Mouse (Mus musculus) limb, embryonic 12.5 days (tissue): ENCODE measurements around the gene Dpf3. TPM values are rescaled to one million over a fixed set of nuclear protein-coding genes. Genes with fewer than 3 reads are reported as not detected.

ENCODE experiments used
- ATAC-seq: fragments of 200-750 bp; cut with Nextera tagmentation; 2 replicates; pipeline ENCODE4 v1.8.0; 2017; ENCODE audit warnings: low read depth, moderate TSS enrichment; ENCODE audit not compliant: insufficient number of reproducible peaks, insufficient read depth, low FRiP score, low TSS enrichment
- H3K27ac ChIP-seq: fragments of 300-500 bp; sonication (generic); 2 replicates; pipeline ENCODE4 v1.5.1; 2016; ENCODE audit warnings: mild to moderate bottlenecking, moderate library complexity
- H3K27me3 ChIP-seq: fragments of 300-500 bp; sonication (generic); 2 replicates; pipeline ENCODE4 v1.6.1; 2016; ENCODE audit warnings: mild to moderate bottlenecking, moderate library complexity
- H3K36me3 ChIP-seq: fragments of 300-500 bp; sonication (generic); 2 replicates; pipeline ENCODE4 v1.6.1; 2016; ENCODE audit warnings: mild to moderate bottlenecking, moderate library complexity
- H3K4me1 ChIP-seq: fragments of 300-500 bp; sonication (generic); replicated peaks from 2 replicates; pipeline ENCODE4 v1.6.1; 2016
- H3K4me2 ChIP-seq: fragments of 300-500 bp; sonication (generic); 2 replicates; pipeline ENCODE4 v1.6.1; 2016; ENCODE audit warnings: mild to moderate bottlenecking, moderate library complexity
- H3K4me3 ChIP-seq: fragments of 300-500 bp; sonication (generic); replicated peaks from 2 replicates; pipeline ENCODE4 v1.5.1; 2016; ENCODE audit warnings: mild to moderate bottlenecking
- H3K9ac ChIP-seq: fragments of 300-500 bp; sonication (generic); replicated peaks from 2 replicates; pipeline ENCODE4 v1.6.1; 2016; ENCODE audit warnings: mild to moderate bottlenecking, moderate library complexity
- H3K9me3 ChIP-seq: fragments of 300-500 bp; sonication (generic); 2 replicates; pipeline ENCODE4 v1.6.1; 2016; ENCODE audit warnings: mild to moderate bottlenecking, moderate library complexity
- WGBS: fragments of 180-500 bp; shearing (Covaris S2); methylation state at CpG from one replicate; pipeline ENCODE4 v1.1.7; 2016; 5-methylcytosine and 5-hydroxymethylcytosine counted together
- polyA plus RNA-seq: library from polyadenylated mRNA; unstranded; fragments of >200 nt; fragmentation: Nextera tagmentation; extraction: Ambion mirVana; gene quantifications from 2 replicates; pipeline ENCODE4 v1.2.1, GENCODE M21; 2016

Gene Dpf3
- polyA plus RNA-seq, 1 experiment from 2014 or later = 4.4 TPM

GRCm38 (mm10) chr12:83178770-83179169 is 308.7 kb downstream of the Dpf3 start:
- Histone ChIP-seq H3K4me1 (no peaks in the 10 kb centered on the region), H3K27me3 (no peaks in the 10 kb centered on the region), H3K27ac (no peak overlapping the region), H3K4me2 (no peak overlapping the region), H3K9ac (no peak overlapping the region), H3K4me3 (no peak overlapping the region), H3K9me3 (no peaks in the 10 kb centered on the region), H3K36me3 (no peaks in the 10 kb centered on the region)
- ATAC-seq = no peak
- 43% methylated on average over 2 of the region's 2 CpGs for WGBS

DNA sequence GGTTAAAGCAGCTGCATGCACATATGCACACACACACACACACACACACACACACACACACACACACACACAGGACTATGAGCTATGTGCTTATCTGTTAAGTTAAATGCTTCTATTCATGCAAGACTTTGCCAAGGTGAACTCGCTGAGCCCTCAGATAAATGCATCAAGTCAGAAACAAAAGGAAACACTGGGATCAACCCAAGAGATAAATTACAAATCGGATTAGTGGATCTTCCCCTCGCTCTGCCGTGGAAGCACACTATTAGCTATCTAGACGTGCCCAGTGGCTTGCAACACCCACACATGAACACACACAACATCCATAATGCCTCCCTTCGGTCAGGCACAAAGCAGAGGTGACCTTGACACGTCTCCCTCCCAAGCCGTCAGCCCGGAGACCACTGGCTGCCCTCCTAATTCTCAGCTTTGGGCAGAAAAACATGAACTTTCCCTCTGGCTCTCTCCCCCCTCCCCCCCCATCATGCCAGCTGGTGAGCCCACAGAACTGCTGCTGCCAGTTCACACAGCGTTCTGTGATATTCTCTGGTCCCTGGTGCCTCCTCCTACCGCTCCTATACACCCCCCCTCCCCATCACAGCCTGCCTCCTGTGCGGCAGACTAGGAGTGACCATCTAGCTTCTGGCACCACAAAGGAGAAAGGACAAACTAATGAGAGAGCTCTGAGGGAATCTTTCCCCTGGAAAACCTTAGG is 317.9 kb downstream of the Dpf3 start:
- Histone ChIP-seq H3K27me3 (no peaks in the 10 kb centered on the region), H3K4me1 (peaks cover 3% of the 10 kb centered on the region; the same call in 1 of the 2 replicates), H3K4me2 (no peak overlapping the region), H3K9ac (no peak overlapping the region), H3K4me3 (no peak overlapping the region), H3K27ac (no peak overlapping the region), H3K9me3 (no peaks in the 10 kb centered on the region), H3K36me3 (no peaks in the 10 kb centered on the region)
- 72% methylated on average over 12 of the region's 12 CpGs for WGBS
- ATAC-seq = no peak; the same call in 1 of the 2 replicates

DNA sequence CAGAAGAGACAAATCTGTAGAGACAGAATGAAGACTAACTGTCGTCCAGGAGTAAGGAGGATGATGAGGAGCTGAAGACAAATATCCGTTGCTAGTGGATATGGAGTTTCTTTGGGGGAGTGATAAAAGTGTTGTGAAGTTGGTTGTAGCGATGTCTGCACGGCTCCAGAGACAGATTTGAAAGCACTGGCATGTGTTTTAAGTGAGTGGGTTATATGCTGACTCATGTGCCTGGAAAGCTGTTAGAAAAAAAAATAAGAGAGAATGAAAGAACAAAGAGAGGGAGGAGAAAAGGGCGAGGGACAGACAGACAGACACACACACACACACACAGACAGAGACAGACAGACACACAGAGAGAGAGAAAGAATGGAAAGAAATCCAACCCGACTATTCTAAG is 319.2 kb downstream of the Dpf3 start:
- Histone ChIP-seq H3K27ac (no peak overlapping the region), H3K4me3 (no peak overlapping the region), H3K9ac (no peak overlapping the region), H3K36me3 (no peaks in the 10 kb centered on the region), H3K27me3 (no peaks in the 10 kb centered on the region), H3K9me3 (no peaks in the 10 kb centered on the region), H3K4me1 (peaks cover 3% of the 10 kb centered on the region; the same call in 1 of the 2 replicates), H3K4me2 (no peak overlapping the region)
- 78% methylated on average over 6 of the region's 6 CpGs for WGBS
- no peak for ATAC-seq

DNA sequence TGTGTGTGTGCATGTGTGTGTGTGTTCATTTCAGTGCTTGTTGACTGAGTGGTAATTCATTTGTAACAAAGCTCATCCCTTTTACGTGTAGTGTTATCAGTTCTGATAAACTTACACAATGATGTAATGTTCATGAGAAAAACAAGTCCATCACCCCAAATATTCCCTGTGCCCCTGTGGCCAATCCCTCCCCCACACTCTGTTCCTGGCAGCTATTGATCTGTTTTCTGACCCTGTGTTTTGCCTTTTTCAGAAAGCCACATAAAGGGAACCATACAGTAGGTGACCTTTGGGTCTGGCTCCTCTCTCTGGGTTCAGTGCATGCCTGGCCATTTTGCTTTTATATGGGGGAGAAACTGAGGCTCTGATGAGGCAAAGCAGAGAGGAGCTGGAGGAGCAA is 322.5 kb downstream of the Dpf3 start:
- no peak for ATAC-seq
- H3K4me1 ChIP-seq = peaks cover 3% of the 10 kb centered on the region; the same call in 1 of the 2 replicates
- no peak overlapping the region for H3K4me3 ChIP-seq
- H3K27ac ChIP-seq = no peak overlapping the region
- no peaks in the 10 kb centered on the region for H3K27me3 ChIP-seq
- no peak overlapping the region for H3K4me2 ChIP-seq
- H3K9me3 ChIP-seq = no peaks in the 10 kb centered on the region
- no peaks in the 10 kb centered on the region for H3K36me3 ChIP-seq
- whole genome bisulfite sequencing = 92% methylated on average over 1 of the region's 1 CpGs
- H3K9ac ChIP-seq = no peak overlapping the region

Other genes starting within 250 kb of the Dpf3 start
- gene Dcaf4, start 32.8 kb upstream of the Dpf3 start, polyA plus RNA-seq = 31.8 and 33.7 TPM in 2 replicates
- 24.1 and 26.0 TPM in 2 replicates for gene Zfyve1, start 109.5 kb upstream of the Dpf3 start, polyA plus RNA-seq
- gene Rbm25, start 143.5 kb upstream of the Dpf3 start, polyA plus RNA-seq = 311 and 312 TPM in 2 replicates
- gene Psen1, start 200.4 kb upstream of the Dpf3 start, polyA plus RNA-seq = 56.5 and 60.2 TPM in 2 replicates